Mouse (Mus musculus): ENCODE results near the gene Agap2. TPM values are rescaled to one million over a fixed set of nuclear protein-coding genes. Genes with fewer than 3 reads are reported as not detected.

The Agap2 gene
- polyA plus RNA-seq, 1 experiment from 2014 or later: 0.04 TPM

DNA sequence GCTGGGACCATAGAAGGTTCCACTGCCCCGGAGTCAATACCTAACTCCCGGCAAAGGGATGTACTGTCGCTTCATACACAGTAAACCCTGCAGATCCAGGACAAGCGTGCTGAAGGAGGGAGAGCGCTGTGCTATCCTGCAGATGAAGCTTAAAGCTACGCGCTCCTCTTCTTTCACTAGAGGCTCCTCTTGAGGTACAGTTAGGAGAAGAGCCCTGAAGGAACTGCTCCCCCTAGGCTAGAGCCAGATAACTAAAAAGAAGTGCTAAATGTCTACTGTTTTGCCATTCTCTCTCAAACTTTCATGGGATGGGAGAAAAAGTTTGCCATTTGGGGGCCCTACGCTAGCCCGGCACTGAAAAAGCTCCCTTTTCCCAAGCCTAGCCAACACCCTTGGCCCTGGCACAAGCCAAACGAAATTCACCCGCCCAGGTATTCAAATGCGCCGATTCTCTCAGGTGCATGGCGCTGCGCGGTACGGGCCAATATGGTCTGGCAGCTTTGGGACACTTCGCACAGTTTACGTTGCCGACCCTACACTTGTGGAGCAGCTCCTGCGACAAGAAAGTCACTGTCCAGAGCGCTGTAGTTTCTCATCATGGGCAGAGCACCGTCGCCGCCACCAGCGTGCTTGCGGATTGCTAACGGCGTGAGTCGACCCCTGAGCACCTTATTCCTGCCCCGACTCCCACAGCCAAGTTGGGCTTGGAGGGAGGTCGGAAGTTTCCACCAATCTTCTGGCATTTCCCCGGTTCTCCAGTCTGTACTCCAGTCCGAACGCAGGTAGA lies 26.3 kb upstream of the Agap2 start:
- peak; percentile 42 for DNase-seq (ENCODE audit: low spot score)
- Histone ChIP-seq H3K36me3 (ENCODE audit: insufficient read depth, low read length) (0 out of 2 replicates have a peak, but pooled peaks cover 4% of the 10 kb centered on the region), H3K4me1 (replicated peaks; ENCODE audit: insufficient read depth, low read length) (peaks cover 13% of the 10 kb centered on the region; the same call in 1 of the 2 replicates), H3K27ac (0 out of 2 replicates have a peak overlapping the region, but pooled peaks have one; percentile 37), H3K27me3 (ENCODE audit: insufficient read depth, low read length) (peaks cover 24% of the 10 kb centered on the region), H3K9ac (ENCODE audit: low read depth, low read length) (peak overlapping the region; percentile 54), H3K9me3 (replicated peaks; ENCODE audit: low read length) (no peaks in the 10 kb centered on the region), H3K4me3 (replicated peaks; ENCODE audit: low read depth, low read length) (peak overlapping the region; percentile 24), H3K4me2 (ENCODE audit: low read length) (peak overlapping the region; percentile 48)
- no peak for ATAC-seq (replicated peaks; ENCODE audit: low FRiP score, low read depth)
- WGBS: 3% methylated on average over 35 of the region's 35 CpGs
- TF ChIP-seq CTCF (IDR thresholded peaks at IDR 0.05; ENCODE audit: low read depth): peak; percentile 26; the same call in 1 of the 2 replicates

DNA sequence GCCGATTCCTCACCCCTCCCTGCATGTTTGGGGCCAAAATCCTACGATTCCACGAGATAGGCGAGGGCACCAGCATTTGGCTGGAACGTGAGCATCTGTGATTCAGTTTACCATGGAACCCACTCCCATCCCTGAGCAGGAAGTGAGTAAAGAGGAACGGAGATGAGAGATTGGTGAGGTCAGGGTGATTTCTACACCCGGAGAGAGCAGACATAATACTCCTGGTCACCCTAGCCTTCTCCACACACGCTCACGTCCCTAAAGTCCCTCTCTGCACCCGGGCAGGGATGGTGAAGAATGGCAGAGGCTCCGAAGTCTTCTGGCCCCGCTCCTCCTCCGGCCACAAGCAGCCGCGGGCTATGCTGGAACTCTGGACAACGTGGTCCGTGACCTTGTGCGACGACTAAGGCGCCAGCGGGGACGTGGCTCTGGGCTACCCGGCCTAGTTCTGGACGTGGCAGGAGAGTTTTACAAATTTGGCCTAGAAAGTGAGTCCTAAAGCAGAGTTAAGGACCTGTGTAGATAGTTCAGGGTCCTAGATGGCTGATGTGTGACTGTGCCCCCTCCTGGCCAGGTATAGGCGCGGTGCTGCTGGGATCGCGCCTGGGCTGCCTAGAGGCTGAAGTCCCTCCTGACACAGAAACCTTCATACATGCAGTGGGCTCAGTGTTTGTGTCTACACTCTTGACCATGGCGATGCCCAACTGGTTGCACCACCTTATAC lies 25.5 kb upstream of the Agap2 start:
- H3K36me3 ChIP-seq (ENCODE audit: insufficient read depth, low read length): 0 out of 2 replicates have a peak, but pooled peaks cover 4% of the 10 kb centered on the region
- H3K9me3 ChIP-seq (replicated peaks; ENCODE audit: low read length): no peaks in the 10 kb centered on the region
- peak; percentile 55 for TF ChIP-seq CTCF (IDR thresholded peaks at IDR 0.05; ENCODE audit: low read depth)
- 2% methylated on average over 29 of the region's 29 CpGs for WGBS
- peaks cover 24% of the 10 kb centered on the region for H3K27me3 ChIP-seq (ENCODE audit: insufficient read depth, low read length)
- 0 out of 2 replicates have a peak overlapping the region, but pooled peaks have one; percentile 9 for H3K27ac ChIP-seq
- peak overlapping the region; percentile 48 for H3K4me2 ChIP-seq (ENCODE audit: low read length)
- peak overlapping the region; percentile 54; the same call in 1 of the 2 replicates for H3K9ac ChIP-seq (ENCODE audit: low read depth, low read length)
- ATAC-seq (replicated peaks; ENCODE audit: low FRiP score, low read depth): no peak
- DNase-seq (ENCODE audit: low spot score): peak; percentile 15
- peak overlapping the region; percentile 24 for H3K4me3 ChIP-seq (replicated peaks; ENCODE audit: low read depth, low read length)
- H3K4me1 ChIP-seq (replicated peaks; ENCODE audit: insufficient read depth, low read length): peaks cover 13% of the 10 kb centered on the region; the same call in 1 of the 2 replicates

DNA sequence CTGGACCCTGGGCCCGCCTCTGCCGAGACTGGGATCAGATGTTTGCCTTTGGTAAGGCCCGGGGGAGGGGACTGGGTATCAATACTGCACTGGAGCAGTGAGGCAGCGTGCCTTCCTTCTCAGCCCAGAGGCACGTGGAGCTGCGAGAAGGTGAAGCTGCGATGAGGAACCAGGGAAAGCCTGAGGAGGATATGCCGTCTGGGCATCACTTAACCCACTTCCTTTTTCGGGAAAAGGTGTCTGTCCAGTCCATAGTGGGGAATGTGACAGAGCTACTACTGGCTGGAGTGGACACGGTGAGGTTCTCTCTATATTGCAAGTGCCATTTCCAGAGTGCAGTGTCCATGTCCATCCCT lies 25.0 kb upstream of the Agap2 start:
- peak overlapping the region; percentile 48; the same call in 1 of the 2 replicates for H3K4me2 ChIP-seq (ENCODE audit: low read length)
- 14% methylated on average over 10 of the region's 10 CpGs for whole genome bisulfite sequencing
- H3K27me3 ChIP-seq (ENCODE audit: insufficient read depth, low read length): peaks cover 24% of the 10 kb centered on the region

DNA sequence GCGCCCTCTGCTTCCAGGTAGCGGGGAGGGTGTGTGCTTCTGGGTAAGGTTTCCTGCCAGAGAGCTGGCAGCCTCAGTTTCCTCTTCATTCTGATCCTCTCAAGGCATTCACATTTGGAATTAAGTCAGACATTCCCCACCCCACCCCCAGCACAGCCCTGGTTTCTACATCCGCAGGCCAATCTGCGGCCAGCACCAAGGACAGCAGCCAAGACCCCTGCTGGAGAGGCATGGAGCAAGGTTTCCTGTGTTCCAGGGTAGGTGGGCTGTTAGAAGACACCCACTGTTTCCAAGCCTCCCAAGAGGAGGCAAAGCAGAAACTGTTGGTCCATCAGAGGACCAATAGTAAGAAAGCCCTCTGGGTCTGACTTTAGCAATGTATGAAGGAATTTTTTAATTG lies 20.4 kb upstream of the Agap2 start:
- H3K36me3 ChIP-seq (ENCODE audit: insufficient read depth, low read length): peaks cover 17% of the 10 kb centered on the region; the same call in 1 of the 2 replicates
- H3K9ac ChIP-seq (ENCODE audit: low read depth, low read length): no peak overlapping the region
- no peak for DNase-seq (ENCODE audit: low spot score)
- no peak overlapping the region for H3K4me3 ChIP-seq (replicated peaks; ENCODE audit: low read depth, low read length)
- no peak overlapping the region for H3K4me2 ChIP-seq (ENCODE audit: low read length)
- TF ChIP-seq CTCF (IDR thresholded peaks at IDR 0.05; ENCODE audit: low read depth): no peak
- no peaks in the 10 kb centered on the region for H3K9me3 ChIP-seq (replicated peaks; ENCODE audit: low read length)
- WGBS: 70% methylated on average over 4 of the region's 4 CpGs
- 0 out of 2 replicates have a peak, but pooled peaks cover 4% of the 10 kb centered on the region for H3K27me3 ChIP-seq (ENCODE audit: insufficient read depth, low read length)
- no peaks in the 10 kb centered on the region for H3K4me1 ChIP-seq (replicated peaks; ENCODE audit: insufficient read depth, low read length)
- no peak for ATAC-seq (replicated peaks; ENCODE audit: low FRiP score, low read depth)
- H3K27ac ChIP-seq: no peak overlapping the region

More for the DNA sequence above, 25.0 kb upstream of the Agap2 start:
- H3K27ac ChIP-seq: 0 out of 2 replicates have a peak overlapping the region, but pooled peaks have one; percentile 9
- no peak for TF ChIP-seq CTCF (IDR thresholded peaks at IDR 0.05; ENCODE audit: low read depth)
- ATAC-seq (replicated peaks; ENCODE audit: low FRiP score, low read depth) (no peak), DNase-seq (ENCODE audit: low spot score) (no peak)
- H3K4me3 ChIP-seq (replicated peaks; ENCODE audit: low read depth, low read length): 0 out of 2 replicates have a peak overlapping the region, but pooled peaks have one; percentile 24
- peak overlapping the region; percentile 54; the same call in 1 of the 2 replicates for H3K9ac ChIP-seq (ENCODE audit: low read depth, low read length)
- H3K36me3 ChIP-seq (ENCODE audit: insufficient read depth, low read length): 0 out of 2 replicates have a peak, but pooled peaks cover under 1% of the 10 kb centered on the region
- no peaks in the 10 kb centered on the region for H3K9me3 ChIP-seq (replicated peaks; ENCODE audit: low read length)
- peaks cover 13% of the 10 kb centered on the region; the same call in 1 of the 2 replicates for H3K4me1 ChIP-seq (replicated peaks; ENCODE audit: insufficient read depth, low read length)

DNA sequence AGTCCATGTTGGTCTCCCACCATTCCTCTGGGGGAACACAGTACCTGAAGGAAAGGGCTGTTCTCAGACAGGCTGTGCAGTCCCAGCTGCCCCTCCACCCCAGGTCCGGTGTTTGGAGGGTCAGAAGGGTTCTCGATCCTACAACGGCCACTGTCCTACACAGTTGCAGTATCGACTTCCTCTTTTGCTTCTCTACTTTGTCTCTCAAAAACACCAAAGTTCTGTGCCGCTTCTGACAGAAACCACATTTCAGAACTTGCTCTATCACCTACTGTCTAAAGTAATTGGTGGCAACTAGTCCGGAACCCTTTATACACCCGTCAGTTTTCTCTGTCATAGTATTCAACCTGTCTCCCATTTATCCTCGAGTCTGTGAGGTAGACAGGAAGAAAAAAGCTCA lies 19.7 kb upstream of the Agap2 start:
- no peaks in the 10 kb centered on the region for H3K4me1 ChIP-seq (replicated peaks; ENCODE audit: insufficient read depth, low read length)
- no peak overlapping the region for H3K4me3 ChIP-seq (replicated peaks; ENCODE audit: low read depth, low read length)
- WGBS: 89% methylated on average over 8 of the region's 8 CpGs
- 0 out of 2 replicates have a peak, but pooled peaks cover 3% of the 10 kb centered on the region for H3K27me3 ChIP-seq (ENCODE audit: insufficient read depth, low read length)
- DNase-seq (ENCODE audit: low spot score) (no peak), ATAC-seq (replicated peaks; ENCODE audit: low FRiP score, low read depth) (no peak)
- H3K4me2 ChIP-seq (ENCODE audit: low read length): no peak overlapping the region
- no peak overlapping the region for H3K9ac ChIP-seq (ENCODE audit: low read depth, low read length)
- H3K9me3 ChIP-seq (replicated peaks; ENCODE audit: low read length): no peaks in the 10 kb centered on the region
- TF ChIP-seq CTCF (IDR thresholded peaks at IDR 0.05; ENCODE audit: low read depth): no peak
- H3K36me3 ChIP-seq (ENCODE audit: insufficient read depth, low read length): peaks cover 17% of the 10 kb centered on the region; the same call in 1 of the 2 replicates
- H3K27ac ChIP-seq: no peak overlapping the region

DNA sequence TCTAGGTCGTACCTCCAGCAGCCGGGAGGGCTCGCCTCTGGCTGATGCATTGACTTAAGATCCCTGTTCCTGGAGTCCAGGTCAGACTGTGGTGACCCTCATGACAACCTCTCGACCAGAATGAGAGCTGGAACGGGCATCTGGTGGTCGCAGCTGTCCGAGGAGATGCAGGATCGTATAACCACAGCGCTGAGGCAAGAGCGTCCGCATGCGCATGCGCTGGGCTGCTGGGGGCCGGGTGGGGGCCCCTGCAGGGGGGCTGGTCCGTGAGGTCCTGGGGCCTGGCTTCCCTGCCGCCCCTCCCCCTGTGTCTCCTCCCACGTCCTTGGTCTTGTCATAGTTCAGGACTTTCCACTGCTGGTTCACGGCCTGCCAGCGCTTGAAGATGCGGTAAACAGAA lies 18.6 kb upstream of the Agap2 start:
- WGBS: 81% methylated on average over 20 of the region's 20 CpGs

More for the DNA sequence above, 18.6 kb upstream of the Agap2 start:
- Histone ChIP-seq H3K4me2 (ENCODE audit: low read length) (no peak overlapping the region), H3K27ac (no peak overlapping the region), H3K9ac (ENCODE audit: low read depth, low read length) (no peak overlapping the region), H3K4me1 (replicated peaks; ENCODE audit: insufficient read depth, low read length) (no peaks in the 10 kb centered on the region), H3K27me3 (ENCODE audit: insufficient read depth, low read length) (no peaks in the 10 kb centered on the region), H3K4me3 (replicated peaks; ENCODE audit: low read depth, low read length) (no peak overlapping the region), H3K36me3 (ENCODE audit: insufficient read depth, low read length) (peaks cover 17% of the 10 kb centered on the region; the same call in 1 of the 2 replicates), H3K9me3 (replicated peaks; ENCODE audit: low read length) (no peaks in the 10 kb centered on the region)
- TF ChIP-seq CTCF (IDR thresholded peaks at IDR 0.05; ENCODE audit: low read depth): no peak
- no peak for DNase-seq (ENCODE audit: low spot score)
- no peak for ATAC-seq (replicated peaks; ENCODE audit: low FRiP score, low read depth)
